Comparison of ENCODE assay signal across 18 mouse cellular contexts in the genomic region with DNA sequence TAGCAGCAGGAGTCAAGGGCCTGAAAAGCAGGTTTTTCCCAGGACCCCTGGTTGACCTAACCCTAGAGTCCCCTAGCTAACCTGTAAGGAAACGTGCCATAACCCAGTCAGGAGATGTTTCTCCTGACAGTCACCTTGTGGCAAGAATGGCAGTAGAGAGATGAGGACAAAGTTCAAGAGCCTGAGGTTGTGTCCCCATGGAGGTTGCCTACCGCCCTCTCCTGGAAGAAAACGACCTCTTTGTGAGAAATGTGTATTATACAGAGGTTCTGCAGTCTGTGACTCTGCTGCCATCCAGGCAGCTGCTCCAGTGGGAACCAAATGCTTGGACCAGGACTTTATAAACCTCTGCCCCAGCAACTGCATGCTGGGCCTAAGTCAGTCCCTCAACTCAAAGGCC. TPM values are rescaled to one million over a fixed set of nuclear protein-coding genes. Genes with fewer than 3 reads are reported as not detected.
DNase-seq lines count a peak whose midpoint lies in the region; ATAC-seq and TF ChIP-seq lines count a peak whose summit lies in the region.
"Had no signal": no experiment of that assay in that cellular context is flagged by ENCODE, and none has a peak within 500 bp of the region (broad histone marks: within the 10 kb centered on the region; RNA-seq: fewer than 3 reads in every experiment).

No protein-coding gene starts in this region.

- TF ChIP-seq EP300 in lung, postnatal 0 days (IDR thresholded peaks at IDR 0.05) = no peak

- H3K27ac ChIP-seq in lung, postnatal 0 days (ENCODE audit: low read length) = no peak overlapping the region
- no peak overlapping the region for H3K27ac ChIP-seq in bone marrow, adult 2 months (ENCODE audit: control insufficient read depth, insufficient read depth, low read depth, low read length, poor library complexity)
- H3K27ac ChIP-seq: embryonic facial prominence, embryonic 12.5 days; heart, embryonic 13.5 days; hindbrain, embryonic 12.5 days; limb, embryonic 10.5 days; macrophage had no signal

- no peak overlapping the region for H3K9ac ChIP-seq in lung, postnatal 0 days (replicated peaks; ENCODE audit: low read depth)
- H3K9ac ChIP-seq: embryonic facial prominence, embryonic 12.5 days; heart, embryonic 13.5 days; hindbrain, embryonic 12.5 days had no signal

- no peaks in the 10 kb centered on the region; the same call in 1 of the 2 replicates for H3K4me1 ChIP-seq in lung, postnatal 0 days (ENCODE audit: insufficient read depth, low read depth, low read length)
- no peaks in the 10 kb centered on the region for H3K4me1 ChIP-seq in bone marrow, adult 2 months (ENCODE audit: control insufficient read depth, insufficient read depth, low read length)
- H3K4me1 ChIP-seq: embryonic facial prominence, embryonic 12.5 days; hindbrain, embryonic 12.5 days had no signal

- no peaks in the 10 kb centered on the region for H3K9me3 ChIP-seq in lung, postnatal 0 days (ENCODE audit: low read length)
- H3K9me3 ChIP-seq: embryonic facial prominence, embryonic 12.5 days; heart, embryonic 13.5 days; hindbrain, embryonic 12.5 days; limb, embryonic 10.5 days had no signal

- peak; percentile 52 for TF ChIP-seq CTCF in lung, postnatal 0 days (IDR thresholded peaks at IDR 0.05)
- 0 out of 2 replicates have a peak, but pooled peaks have one; percentile 14 for TF ChIP-seq CTCF in bone marrow, adult 2 months (IDR thresholded peaks at IDR 0.05; ENCODE audit: control insufficient read depth, insufficient read depth, low read length)

- TF ChIP-seq POLR2A in bone marrow, adult 2 months (IDR thresholded peaks at IDR 0.05; ENCODE audit: borderline replicate concordance, control insufficient read depth, low read depth, low read length) = no peak

- 39% methylated on average over 3 of the region's 3 CpGs for WGBS in lung, postnatal 0 days
- 57% methylated on average over 3 of the region's 3 CpGs for whole genome bisulfite sequencing in bone marrow, adult 2 months

- ATAC-seq in lung, postnatal 0 days = no peak

- intact Hi-C loops in left cerebral cortex, postnatal 36 days (cut with DNase I) = loop anchor here (5.0 kb wide), 1 partner anchor 48 kb away; no protein-coding TSS in a partner anchor

- H3K4me2 ChIP-seq in lung, postnatal 0 days (replicated peaks; ENCODE audit: low read depth, low read length) = no peak overlapping the region
- H3K4me2 ChIP-seq: embryonic facial prominence, embryonic 12.5 days; heart, embryonic 13.5 days; hindbrain, embryonic 12.5 days had no signal

- no peaks in the 10 kb centered on the region for H3K36me3 ChIP-seq in lung, postnatal 0 days (ENCODE audit: insufficient read depth, low read length)
- H3K36me3 ChIP-seq: embryonic facial prominence, embryonic 12.5 days; heart, embryonic 13.5 days; hindbrain, embryonic 12.5 days; limb, embryonic 10.5 days had no signal

- no peak overlapping the region for H3K4me3 ChIP-seq in lung, postnatal 0 days (ENCODE audit: low read depth, low read length)
- H3K4me3 ChIP-seq in bone marrow, adult 2 months (replicated peaks; ENCODE audit: control insufficient read depth, low read depth, low read length) = no peak overlapping the region
- H3K4me3 ChIP-seq: embryonic facial prominence, embryonic 12.5 days; heart, embryonic 13.5 days; hindbrain, embryonic 12.5 days; limb, embryonic 10.5 days had no signal

- H3K27me3 ChIP-seq in lung, postnatal 0 days (replicated peaks; ENCODE audit: insufficient read depth, low read length) = no peaks in the 10 kb centered on the region
- H3K27me3 ChIP-seq: embryonic facial prominence, embryonic 12.5 days; heart, embryonic 13.5 days; hindbrain, embryonic 12.5 days had no signal

- DNase-seq in embryo, embryonic 10 days (ENCODE audit: low spot score) = peak; percentile 23
- no peak for DNase-seq in embryo, embryonic 9.5 days (ENCODE audit: extremely low spot score)
- peak; percentile 39 for DNase-seq in lung, postnatal 0 days (ENCODE audit: low spot score)
- DNase-seq in lung, adult 18-20 months = no peak
- peak; percentile 19 for DNase-seq in lung, postnatal 14 days
- DNase-seq in left cerebral cortex, postnatal 36 days (ENCODE audit: low spot score in 2 of 2) = no peak
- DNase-seq in ovary, postnatal 36 days (ENCODE audit: low spot score) = no peak
- DNase-seq: adrenal gland, postnatal 25 days; B cell, adult 2 months; cerebellum, adult 2 months; gastrocnemius, postnatal 10 days; layer of hippocampus, adult 9-11 months had no signal

RNA-seq across cellular contexts. Expression of gene Tmem214, which starts 12.1 kb away (rescaled TPM):
- 58.2 and 63.8 TPM in 2 replicates for polyA plus RNA-seq in lung, postnatal 0 days (2015; fragmentation: Nextera tagmentation; extraction: Ambion mirVana)
- polyA plus RNA-seq in bone marrow, adult 2 months (2011; ENCODE audit: insufficient read depth, insufficient read length, low replicate concordance, missing spikeins) = 15.3 and 29.1 TPM in 2 replicates
- 10 to 100 TPM; 51.9 to 79.5 TPM for total RNA-seq in left cerebral cortex, postnatal 36 days (2021)

RNA-seq across cellular contexts. Expression of gene Agbl5, which starts 32.8 kb away (rescaled TPM):
- 9.9 and 10.2 TPM in 2 replicates for polyA plus RNA-seq in lung, postnatal 0 days (2015; fragmentation: Nextera tagmentation; extraction: Ambion mirVana)
- 5.4 and 6.2 TPM in 2 replicates for polyA plus RNA-seq in bone marrow, adult 2 months (2011; ENCODE audit: insufficient read depth, insufficient read length, low replicate concordance, missing spikeins)
- 10 to 100 TPM; 13.5 to 20.2 TPM for total RNA-seq in left cerebral cortex, postnatal 36 days (2021)

RNA-seq across cellular contexts. Expression of gene Mapre3, which starts 41.2 kb away (rescaled TPM):
- polyA plus RNA-seq in lung, postnatal 0 days (2015; fragmentation: Nextera tagmentation; extraction: Ambion mirVana) = 23.2 and 27.2 TPM in 2 replicates
- polyA plus RNA-seq in bone marrow, adult 2 months (2011; ENCODE audit: insufficient read depth, insufficient read length, low replicate concordance, missing spikeins) = 1.3 and 2.4 TPM in 2 replicates
- 100 to 1,000 TPM; 223 to 238 TPM for total RNA-seq in left cerebral cortex, postnatal 36 days (2021)

RNA-seq across cellular contexts. Expression of gene Ost4, which starts 51.9 kb away (rescaled TPM):
- 340 and 365 TPM in 2 replicates for polyA plus RNA-seq in lung, postnatal 0 days (2015; fragmentation: Nextera tagmentation; extraction: Ambion mirVana)
- 147 and 148 TPM in 2 replicates for polyA plus RNA-seq in bone marrow, adult 2 months (2011; ENCODE audit: insufficient read depth, insufficient read length, low replicate concordance, missing spikeins)
- total RNA-seq in left cerebral cortex, postnatal 36 days (2021) = 10 to 100 TPM; 82.6 to 97.0 TPM

RNA-seq across cellular contexts. Expression of gene Emilin1, which starts 57.5 kb away (rescaled TPM):
- polyA plus RNA-seq in lung, postnatal 0 days (2015; fragmentation: Nextera tagmentation; extraction: Ambion mirVana) = 121 and 135 TPM in 2 replicates
- 9.3 and 17.6 TPM in 2 replicates for polyA plus RNA-seq in bone marrow, adult 2 months (2011; ENCODE audit: insufficient read depth, insufficient read length, low replicate concordance, missing spikeins)
- 1 to 10 TPM; 1.7 to 5.1 TPM for total RNA-seq in left cerebral cortex, postnatal 36 days (2021)

Comparison
In these comparisons a context has a peak if more than half of its experiments do, and no peak if none do; other contexts are left out.
1. DNase-seq: peak in embryo, embryonic 10 days (single experiment), lung, postnatal 0 days (single experiment) and lung, postnatal 14 days (single experiment); none in embryo, embryonic 9.5 days (single experiment), lung, adult 18-20 months (0 of 2), left cerebral cortex, postnatal 36 days (0 of 2) and ovary, postnatal 36 days (single experiment).